Mouse (Mus musculus): ENCODE data around the gene Lysmd1.

GRCm38 (mm10) chr3:95117751-95118150 is 16.1 kb upstream of the Lysmd1 start:
- TF ChIP-seq GATA1 (IDR thresholded peaks at IDR 0.05; ENCODE audit: borderline replicate concordance, low read length) (no peak), FLI1 (IDR thresholded peaks at IDR 0.05; ENCODE audit: low read length) (no peak)

Data from megakaryocyte, embryonic 14.5 days (primary cell).